Mouse (Mus musculus): Measurements from ENCODE around the gene Snrpb2. TPM values are rescaled to one million over a fixed set of nuclear protein-coding genes. Genes with fewer than 3 reads are reported as not detected.

The Snrpb2 gene
- 21.9 and 22.0 TPM in 2 replicates for polyA plus RNA-seq (2012; rRNA removed)

DNA sequence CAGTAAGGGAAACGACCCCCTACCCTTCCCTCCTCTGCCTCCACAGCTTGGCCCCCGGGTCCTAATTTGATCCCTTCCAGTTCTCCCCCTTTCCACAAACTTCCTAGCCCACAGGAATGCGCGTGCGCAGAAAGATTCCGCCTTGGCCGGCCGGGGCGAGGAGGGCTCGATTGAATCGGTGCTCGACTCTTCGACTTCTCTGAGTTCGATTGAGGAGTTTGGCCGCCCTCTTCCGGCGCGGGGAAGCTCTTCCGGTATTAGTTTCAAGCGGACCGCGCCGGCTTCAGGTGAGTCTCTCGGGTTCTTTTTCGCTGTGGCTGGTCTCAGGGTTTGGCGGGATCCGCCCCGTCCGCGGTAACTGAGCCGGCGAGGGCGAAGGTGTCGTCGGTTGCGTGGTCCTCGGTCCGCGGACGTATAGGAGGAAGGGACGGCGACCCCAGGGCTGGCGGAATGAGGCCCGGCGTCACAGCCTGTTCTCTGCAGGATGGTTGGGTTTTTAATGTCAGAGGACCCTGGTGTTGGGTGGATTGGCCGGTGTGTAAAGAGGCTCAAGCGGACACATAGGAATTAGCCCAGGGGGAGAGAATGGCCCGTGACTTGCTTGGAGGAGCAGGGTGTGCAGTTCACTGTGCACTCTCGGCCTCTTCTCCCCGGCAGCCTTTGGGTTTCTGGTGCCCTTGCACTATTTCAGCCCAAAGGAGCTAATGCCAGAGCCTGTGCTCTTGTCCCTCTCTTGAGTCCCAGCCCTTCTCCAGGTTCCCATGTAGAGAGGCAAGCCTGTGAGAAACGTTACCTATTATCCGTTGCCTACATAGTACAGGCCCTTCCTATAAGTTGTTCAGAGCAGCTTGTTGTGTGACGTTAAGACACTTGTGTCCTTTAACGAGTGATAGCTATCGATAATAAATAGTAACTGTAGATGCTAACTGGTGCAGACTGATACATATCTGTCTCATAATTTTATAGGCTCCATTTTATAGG is at the start of gene Snrpb2:
TSS of gene Snrpb2 (plus strand) at position 228 of the 981 bp plus-strand sequence.

GRCm38 (mm10) chr2:143078198-143078851 is 15.5 kb downstream of the Snrpb2 start, which contains the start of gene Otor:
Otor (plus strand) TSS chr2:143078473.

Other genes starting within 250 kb of the Snrpb2 start
- gene Kif16b, start 161.5 kb upstream of the Snrpb2 start, polyA plus RNA-seq (2012; rRNA removed): 2.6 TPM in 2 replicates
- 0.05 TPM in 1 of 2 replicates, not detected in the other for gene Otor, start 15.4 kb downstream of the Snrpb2 start, polyA plus RNA-seq (2012; rRNA removed)